Comparison of ENCODE assay signal across 13 mouse cellular contexts in genomic region chr10:118419000-118419425, GRCm38 (mm10). TPM values are rescaled to one million over a fixed set of nuclear protein-coding genes. Genes with fewer than 3 reads are reported as not detected.
A peak's percentile ranks its signal among the peaks of the same experiment; 100 is the strongest.
DNase-seq lines count a peak whose midpoint lies in the region; ATAC-seq lines count a peak whose summit lies in the region.
"Had no signal": no experiment of that assay in that cellular context is flagged by ENCODE, and none has a peak within 500 bp of the region (broad histone marks: within the 10 kb centered on the region; RNA-seq: fewer than 3 reads in every experiment).

No protein-coding gene starts in this region.

- 29% methylated on average over 7 of the region's 7 CpGs for WGBS in liver, embryonic 12.5 days (ENCODE audit: insufficient replicate concordance)
- 82% methylated on average over 7 of the region's 7 CpGs for WGBS in hindbrain, embryonic 11.5 days

- DNase-seq in liver = peak; percentile 16
- DNase-seq in natural killer cell, adult 2 months (ENCODE audit: low spot score in 2 of 2) = peak; percentile 78 to 82
- peak; percentile 79 for DNase-seq in thymus, postnatal 25 days
- DNase-seq in hindbrain, embryonic 11.5 days (ENCODE audit: low spot score) = no peak
- no peak for DNase-seq in right cerebral cortex, postnatal 14 days
- DNase-seq in left cerebral cortex, postnatal 36 days (ENCODE audit: low spot score in 2 of 2) = no peak
- DNase-seq: embryo, embryonic 11 days; heart, postnatal 14 days had no signal

- ATAC-seq in liver, embryonic 12.5 days = no peak
- peak; percentile 92 for ATAC-seq in inflammation-experienced regulatory T-cells, adult 6 months
- ATAC-seq in hindbrain, embryonic 11.5 days (ENCODE audit: low FRiP score) = no peak

- H3K4me1 ChIP-seq in liver, embryonic 12.5 days = no peaks in the 10 kb centered on the region
- H3K4me1 ChIP-seq in hindbrain, embryonic 11.5 days (replicated peaks; ENCODE audit: control insufficient read depth, insufficient read depth, low read length) = no peaks in the 10 kb centered on the region
- H3K4me1 ChIP-seq: forebrain, embryonic 12.5 days; kidney, embryonic 15.5 days had no signal

- H3K4me3 ChIP-seq in liver, embryonic 12.5 days = no peak overlapping the region
- H3K4me3 ChIP-seq in hindbrain, embryonic 11.5 days (ENCODE audit: low read depth, low read length) = no peak overlapping the region
- H3K4me3 ChIP-seq: forebrain, embryonic 12.5 days; kidney, embryonic 15.5 days had no signal

- H3K27ac ChIP-seq in liver, embryonic 12.5 days = no peak overlapping the region
- no peak overlapping the region for H3K27ac ChIP-seq in hindbrain, embryonic 11.5 days (ENCODE audit: low read depth, low read length)
- H3K27ac ChIP-seq: forebrain, embryonic 12.5 days; kidney, embryonic 15.5 days had no signal

- no peak overlapping the region for H3K9ac ChIP-seq in liver, embryonic 12.5 days
- H3K9ac ChIP-seq in hindbrain, embryonic 11.5 days (ENCODE audit: low read depth, low read length) = no peak overlapping the region
- H3K9ac ChIP-seq: forebrain, embryonic 12.5 days; kidney, embryonic 15.5 days had no signal

- H3K9me3 ChIP-seq in liver, embryonic 12.5 days (replicated peaks) = no peaks in the 10 kb centered on the region
- H3K9me3 ChIP-seq in hindbrain, embryonic 11.5 days (ENCODE audit: control insufficient read depth, low read length) = no peaks in the 10 kb centered on the region
- H3K9me3 ChIP-seq: forebrain, embryonic 12.5 days; kidney, embryonic 15.5 days had no signal

- intact Hi-C loops in left cerebral cortex, postnatal 36 days (cut with DNase I) = no loop called here

- no peaks in the 10 kb centered on the region for H3K36me3 ChIP-seq in liver, embryonic 12.5 days
- H3K36me3 ChIP-seq in hindbrain, embryonic 11.5 days (ENCODE audit: control insufficient read depth, insufficient read depth, low read length) = no peaks in the 10 kb centered on the region
- H3K36me3 ChIP-seq: forebrain, embryonic 12.5 days; kidney, embryonic 15.5 days had no signal

- no peak overlapping the region for H3K4me2 ChIP-seq in liver, embryonic 12.5 days
- H3K4me2 ChIP-seq in hindbrain, embryonic 11.5 days (replicated peaks; ENCODE audit: low read depth, low read length) = no peak overlapping the region
- H3K4me2 ChIP-seq: forebrain, embryonic 12.5 days; kidney, embryonic 15.5 days had no signal

- H3K27me3 ChIP-seq in liver, embryonic 12.5 days (replicated peaks) = no peaks in the 10 kb centered on the region
- H3K27me3 ChIP-seq in hindbrain, embryonic 11.5 days (ENCODE audit: control insufficient read depth, insufficient read depth, low read length) = no peaks in the 10 kb centered on the region
- H3K27me3 ChIP-seq: forebrain, embryonic 12.5 days; kidney, embryonic 15.5 days had no signal

RNA-seq across cellular contexts. Expression of gene Ifng, which starts 21.8 kb away (rescaled TPM):
- polyA plus RNA-seq in liver, embryonic 12.5 days (2016; fragmentation: Nextera tagmentation; extraction: Ambion mirVana) = not detected in 2 replicates
- 10 to 100 TPM; 12.8 to 71.7 (median 14.6) TPM for polyA plus RNA-seq in inflammation-experienced regulatory T-cells, adult 6 months (2017; shearing (Covaris generic))
- polyA plus RNA-seq in hindbrain, embryonic 11.5 days (2014; fragmentation: Nextera tagmentation; extraction: Ambion mirVana) = not detected in 2 replicates
- not detected for total RNA-seq in left cerebral cortex, postnatal 36 days (2021)
- total RNA-seq: gastrocnemius, postnatal 4 days; heart, postnatal 14 days had no signal
- polyA plus RNA-seq: forebrain, embryonic 12.5 days; kidney, embryonic 15.5 days had no signal

Comparison
In these comparisons a context has a peak if more than half of its experiments do, and no peak if none do; other contexts are left out.
1. DNase-seq: peak in liver (single experiment), natural killer cell, adult 2 months (2 of 2) and thymus, postnatal 25 days (single experiment); none in hindbrain, embryonic 11.5 days (single experiment), right cerebral cortex, postnatal 14 days (single experiment) and left cerebral cortex, postnatal 36 days (0 of 2).
2. RNA of gene Ifng, which starts 21.8 kb away (polyA plus RNA-seq): 12.8 to 71.7 TPM in inflammation-experienced regulatory T-cells, adult 6 months; not detected in liver, embryonic 12.5 days and not detected in hindbrain, embryonic 11.5 days; every median in the first group is over 10 times any median in the second.